Comparison of ENCODE assay signal across 10 mouse cellular contexts in genomic region chr1:63899631-63900577, GRCm38 (mm10).
DNase-seq lines count a peak whose midpoint lies in the region; ATAC-seq lines count a peak whose summit lies in the region.
"Had no signal": no experiment of that assay in that cellular context is flagged by ENCODE, and none has a peak within 500 bp of the region (broad histone marks: within the 10 kb centered on the region; RNA-seq: fewer than 3 reads in every experiment).

No protein-coding gene starts in this region.

- no peaks in the 10 kb centered on the region for H3K27me3 ChIP-seq in hindbrain, embryonic 16.5 days (replicated peaks; ENCODE audit: control insufficient read depth, insufficient read depth, low read length)

- peak; percentile 68 for ATAC-seq in hindbrain, embryonic 16.5 days
- ATAC-seq: intestine, embryonic 16.5 days had no signal

- no peak overlapping the region for H3K4me2 ChIP-seq in hindbrain, embryonic 16.5 days (ENCODE audit: low read length)

- no peaks in the 10 kb centered on the region for H3K4me1 ChIP-seq in hindbrain, embryonic 16.5 days (ENCODE audit: control insufficient read depth, insufficient read depth, low read depth, low read length)

- H3K9me3 ChIP-seq in hindbrain, embryonic 16.5 days (ENCODE audit: control insufficient read depth, low read length) = no peaks in the 10 kb centered on the region

- WGBS in hindbrain, embryonic 16.5 days = 56% methylated on average over 10 of the region's 10 CpGs

- H3K9ac ChIP-seq in hindbrain, embryonic 16.5 days (ENCODE audit: low read depth, low read length) = no peak overlapping the region

- DNase-seq in adrenal gland, adult 8-10 months = peak; percentile 9
- DNase-seq in adrenal gland, postnatal 4 days (ENCODE audit: low spot score in 2 of 2) = no peak
- peak; percentile 91 for DNase-seq in left cerebral cortex, postnatal 4 days
- no peak for DNase-seq in left cerebral cortex, postnatal 14 days (ENCODE audit: low spot score in 2 of 2)
- peak; percentile 47 for DNase-seq in cerebellum, adult 8-10 months
- no peak for DNase-seq in lung, adult 18-20 months
- DNase-seq in left cerebral cortex, adult 11 months (ENCODE audit: low spot score) = no peak
- DNase-seq: lung, postnatal 4 days had no signal

- intact Hi-C loops in left cerebral cortex, postnatal 4 days (cut with DNase I) = no loop called here
- intact Hi-C loops in left cerebral cortex, postnatal 14 days (cut with DNase I) = no loop called here

- no peaks in the 10 kb centered on the region for H3K36me3 ChIP-seq in hindbrain, embryonic 16.5 days (ENCODE audit: control insufficient read depth, insufficient read depth, low read length)

- H3K4me3 ChIP-seq in hindbrain, embryonic 16.5 days (ENCODE audit: low read length) = no peak overlapping the region

- H3K27ac ChIP-seq in hindbrain, embryonic 16.5 days (ENCODE audit: low read depth, low read length) = no peak overlapping the region

Comparison
In these comparisons a context has a peak if more than half of its experiments do, and no peak if none do; other contexts are left out.
1. DNase-seq: peak in adrenal gland, adult 8-10 months (single experiment), left cerebral cortex, postnatal 4 days (single experiment) and cerebellum, adult 8-10 months (single experiment); none in adrenal gland, postnatal 4 days (0 of 2), left cerebral cortex, postnatal 14 days (0 of 2), lung, adult 18-20 months (0 of 2) and left cerebral cortex, adult 11 months (single experiment).